Mouse (Mus musculus) B cell, adult 62 days (primary cell): ENCODE results near the gene Dlg2. TPM values are rescaled to one million over a fixed set of nuclear protein-coding genes. Genes with fewer than 3 reads are reported as not detected.

Experiments used
- total RNA-seq: library from RNA; stranded (reverse); gene quantifications from 4 replicates; pipeline ENCODE4 v1.2.4, GENCODE M21; 2023

The Dlg2 gene
- 1.1 to 1.2 TPM in 2 of 4 replicates, not detected in the others for total RNA-seq

DNA sequence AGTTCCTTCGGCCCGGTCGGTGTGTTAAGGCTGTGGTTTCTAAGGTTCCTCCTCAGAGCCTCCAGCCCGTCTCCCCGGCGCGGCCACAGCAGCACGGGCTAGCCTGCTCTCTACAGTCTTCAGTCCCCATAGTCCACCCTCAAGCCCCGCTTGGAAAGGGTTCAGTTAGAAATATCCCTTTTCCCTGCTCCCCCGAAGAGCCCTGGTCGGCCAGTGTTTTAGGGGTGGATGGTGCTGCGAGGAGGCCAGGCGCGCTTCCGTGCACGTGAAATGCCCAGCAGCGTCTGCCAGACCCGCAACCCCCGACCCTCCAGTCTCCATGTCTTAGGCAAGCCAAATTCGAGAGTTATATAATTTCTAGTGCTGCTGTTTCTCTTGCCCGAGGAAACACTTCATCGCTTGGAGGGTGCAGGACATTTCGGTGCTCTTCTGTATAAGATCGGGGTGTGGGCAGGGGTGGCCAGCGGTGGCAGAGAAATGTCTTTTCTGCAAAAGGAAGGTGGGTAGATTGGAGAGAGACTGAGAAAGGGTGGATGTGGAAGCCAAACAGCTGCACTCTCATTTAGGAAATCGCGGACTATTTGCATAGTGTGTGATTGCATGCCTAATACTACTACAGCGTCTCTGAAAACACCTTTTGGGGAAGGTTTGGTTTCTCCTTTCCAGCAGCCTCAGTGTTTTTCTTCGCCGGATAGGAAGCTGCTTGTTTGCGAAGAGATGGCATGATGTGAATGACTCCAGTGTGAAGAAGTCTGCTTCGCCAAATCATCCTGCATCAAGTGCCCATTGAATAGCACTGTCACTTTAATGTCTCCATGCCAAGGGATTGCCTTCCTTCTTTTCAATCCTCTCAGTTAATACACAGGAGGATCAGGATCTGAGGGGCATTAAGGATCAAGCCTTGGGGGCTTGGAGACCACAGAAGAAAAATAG, at the start of gene Dlg2:
Dlg2 (plus strand) TSS at position 360 of the 933 bp plus-strand sequence.

DNA sequence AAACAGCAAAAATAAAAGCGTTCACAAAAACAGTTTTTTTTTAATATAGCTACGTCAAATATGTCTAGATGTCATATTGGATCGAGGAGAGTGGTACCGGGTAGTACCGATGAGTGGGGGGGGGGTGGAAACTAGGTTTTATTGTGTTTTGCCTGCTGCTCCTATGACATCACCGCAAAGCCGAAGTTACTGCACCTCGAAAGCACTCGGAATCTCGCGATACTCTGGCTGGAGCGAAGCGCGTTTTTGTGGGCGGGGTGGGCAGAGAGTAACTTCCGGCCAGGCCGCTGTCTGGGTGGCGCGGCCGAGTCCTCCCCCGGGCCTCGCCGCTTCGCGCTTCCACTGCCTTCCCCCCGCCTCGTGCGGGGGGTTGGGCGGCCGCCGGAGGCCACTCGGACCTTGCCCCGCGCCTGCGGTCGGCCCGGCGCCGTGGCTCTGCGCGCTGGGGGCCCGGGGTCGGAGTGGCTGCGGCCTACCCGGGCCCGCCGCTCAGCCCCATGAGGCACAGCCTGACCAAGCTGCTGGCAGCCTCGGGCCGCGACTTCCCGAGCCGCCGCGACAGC, 33.9 kb upstream of the Dlg2 start, which contains the start of gene Crebzf:
Crebzf (plus strand) TSS at position 212 of the 563 bp plus-strand sequence.

GRCm38 (mm10) chr7:90456845-90457468, 19.5 kb upstream of the Dlg2 start, which contains the start of gene Tmem126a:
Gene Tmem126a, minus strand, starts transcription at chr7:90457229.

DNA sequence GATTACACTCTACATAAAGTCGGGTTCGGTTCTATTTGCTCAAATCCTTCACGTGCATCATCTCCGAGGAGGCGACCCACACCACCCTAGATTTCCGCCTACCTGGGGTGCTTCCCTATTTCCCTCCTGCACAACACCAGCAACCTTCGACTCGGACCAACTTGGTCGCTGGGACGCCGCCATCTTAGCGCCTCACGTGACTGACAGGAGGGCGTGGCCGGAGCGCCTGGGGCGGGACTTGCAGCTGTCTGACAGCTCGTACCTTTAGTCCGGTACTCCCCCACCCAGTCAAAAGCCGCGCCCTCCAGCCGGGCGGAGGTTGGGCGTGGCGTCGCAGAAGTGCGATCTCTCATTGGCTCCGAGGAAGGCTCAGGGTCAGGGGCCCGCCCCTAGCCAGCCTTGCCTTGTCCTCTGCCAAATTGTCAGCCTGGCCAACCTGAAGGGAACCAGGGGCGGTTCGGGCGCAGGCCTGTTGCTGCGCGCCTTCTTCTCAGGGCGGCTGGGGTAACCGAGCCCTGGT, 619 bp upstream of the Dlg2 start, which contains the start of gene Tmem126b:
Tmem126b (minus strand) TSS at position 209 of the 520 bp plus-strand sequence.

Other genes with a start within 250 kb of the Dlg2 start
- not detected in 4 replicates for gene Ccdc83, start 210.9 kb upstream of the Dlg2 start, total RNA-seq
- gene Sytl2, start 174.4 kb upstream of the Dlg2 start, total RNA-seq: 0.60 to 0.89 TPM (median 0.73 TPM) in 4 replicates
- gene Ccdc89, start 50.1 kb upstream of the Dlg2 start, total RNA-seq: 0.44 TPM in 1 of 4 replicates, not detected in the others
- 105 to 124 TPM (median 116 TPM) in 4 replicates for gene Crebzf, start 33.9 kb upstream of the Dlg2 start, total RNA-seq
- gene Tmem126a, start 19.4 kb upstream of the Dlg2 start, total RNA-seq: 24.8 to 31.7 TPM (median 28.4 TPM) in 4 replicates
- gene Tmem126b, start 671 bp upstream of the Dlg2 start, total RNA-seq: 3.1 to 5.8 TPM (median 5.0 TPM) in 4 replicates